Mouse (Mus musculus): Measurements from ENCODE around the gene Smg6. TPM values are rescaled to one million over a fixed set of nuclear protein-coding genes. Genes with fewer than 3 reads are reported as not detected.

Smg6 gene
- polyA plus RNA-seq, 1 experiment from 2014 or later, result 12.9 TPM

DNA sequence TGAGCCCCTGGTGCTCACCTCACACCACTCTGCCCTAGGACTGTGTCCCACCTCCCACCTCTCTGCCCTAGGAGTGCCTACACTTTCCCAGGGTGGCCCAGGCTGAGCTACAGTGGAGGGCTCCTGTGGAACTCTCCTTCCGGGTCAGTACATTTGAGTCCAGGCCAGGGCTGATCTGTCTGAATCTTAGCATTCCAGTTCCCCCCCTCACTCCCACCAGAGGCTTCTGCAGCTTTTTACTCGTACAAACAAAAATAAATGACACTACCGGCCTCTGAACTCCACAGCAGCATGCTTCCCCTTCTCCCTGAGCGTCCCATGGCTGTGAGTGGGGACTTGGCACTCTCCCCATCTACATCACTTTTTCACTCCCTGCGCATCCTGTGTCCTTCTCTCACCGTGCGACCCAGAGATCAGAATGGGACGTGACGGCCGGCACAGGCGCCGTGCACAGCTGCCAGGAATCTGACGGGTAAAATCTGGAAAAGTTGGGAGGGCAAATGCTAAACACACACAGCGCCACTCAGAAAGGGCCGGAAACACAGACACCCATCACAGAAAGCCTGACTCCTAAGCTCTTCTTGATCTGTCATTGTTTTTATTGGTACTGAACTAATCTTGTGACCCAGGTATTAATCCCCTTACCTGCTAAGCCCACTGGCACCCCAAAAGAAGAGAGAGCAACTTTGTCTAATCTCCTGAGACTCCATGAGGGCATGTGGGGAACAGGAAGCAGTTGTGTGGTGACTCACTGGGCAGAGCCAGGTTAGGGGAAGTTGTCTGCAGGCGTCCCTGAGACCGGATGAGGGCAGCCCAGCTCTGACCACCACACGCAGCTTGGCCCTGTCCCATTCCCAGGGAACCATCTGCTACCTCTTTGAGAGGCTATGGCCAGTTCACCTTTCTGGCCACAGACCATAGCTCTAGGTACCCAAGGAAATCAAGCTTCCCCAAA lies 227.3 kb downstream of the Smg6 start:
- no peak for DNase-seq (ENCODE audit: low spot score)
- H3K27ac ChIP-seq (ENCODE audit: low read depth, low read length), result 0 out of 2 replicates have a peak overlapping the region, but pooled peaks have one; percentile 33
- H3K36me3 ChIP-seq (ENCODE audit: control insufficient read depth, insufficient read depth, low read length), result peaks cover 29% of the 10 kb centered on the region
- ATAC-seq, result no peak
- H3K4me1 ChIP-seq (ENCODE audit: control insufficient read depth, insufficient read depth, low read length), result peaks cover under 1% of the 10 kb centered on the region; the same call in 1 of the 2 replicates
- no peak overlapping the region for H3K4me2 ChIP-seq (ENCODE audit: low read length)
- no peak overlapping the region for H3K4me3 ChIP-seq (ENCODE audit: low read depth, low read length)
- 89% methylated on average over 18 of the region's 18 CpGs for WGBS
- no peaks in the 10 kb centered on the region for H3K9me3 ChIP-seq (replicated peaks; ENCODE audit: control insufficient read depth, low read length)
- H3K9ac ChIP-seq (ENCODE audit: low read length), result no peak overlapping the region
- no peaks in the 10 kb centered on the region for H3K27me3 ChIP-seq (replicated peaks; ENCODE audit: control insufficient read depth, insufficient read depth, low read length)

DNA sequence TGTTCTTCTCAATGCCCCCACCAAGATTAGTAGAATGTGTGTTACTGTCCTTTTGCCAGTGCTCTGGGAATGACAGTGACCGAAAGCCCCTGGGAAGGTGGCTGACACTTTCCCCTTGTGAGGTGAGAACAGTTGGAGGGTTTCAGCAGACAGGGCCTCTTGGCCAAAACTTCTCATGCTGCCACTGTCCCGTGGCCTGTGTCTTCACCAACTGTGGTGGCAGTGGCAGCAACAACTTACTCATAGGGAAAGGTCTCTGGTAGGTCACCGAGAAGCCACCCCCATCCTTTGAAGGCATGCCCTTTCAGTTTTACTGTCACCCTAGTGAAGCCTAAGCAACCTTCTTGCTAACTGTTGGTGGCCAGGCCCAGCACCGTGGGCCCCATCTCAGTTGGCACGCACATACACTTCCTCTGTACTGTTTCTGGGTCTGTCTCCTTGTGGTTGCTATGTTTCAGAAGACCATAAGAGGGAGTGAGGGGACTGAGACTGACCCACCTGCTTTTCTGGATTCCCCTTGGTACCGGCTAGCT lies 228.5 kb downstream of the Smg6 start:
- Histone ChIP-seq H3K9me3 (replicated peaks; ENCODE audit: control insufficient read depth, low read length) (no peaks in the 10 kb centered on the region), H3K4me2 (ENCODE audit: low read length) (no peak overlapping the region), H3K9ac (ENCODE audit: low read length) (no peak overlapping the region), H3K4me1 (ENCODE audit: control insufficient read depth, insufficient read depth, low read length) (no peaks in the 10 kb centered on the region), H3K27ac (ENCODE audit: low read depth, low read length) (no peak overlapping the region), H3K36me3 (ENCODE audit: control insufficient read depth, insufficient read depth, low read length) (peaks cover 29% of the 10 kb centered on the region), H3K27me3 (replicated peaks; ENCODE audit: control insufficient read depth, insufficient read depth, low read length) (no peaks in the 10 kb centered on the region), H3K4me3 (ENCODE audit: low read depth, low read length) (no peak overlapping the region)
- ATAC-seq (no peak), DNase-seq (ENCODE audit: low spot score) (no peak)
- WGBS, result 78% methylated on average over 6 of the region's 6 CpGs

DNA sequence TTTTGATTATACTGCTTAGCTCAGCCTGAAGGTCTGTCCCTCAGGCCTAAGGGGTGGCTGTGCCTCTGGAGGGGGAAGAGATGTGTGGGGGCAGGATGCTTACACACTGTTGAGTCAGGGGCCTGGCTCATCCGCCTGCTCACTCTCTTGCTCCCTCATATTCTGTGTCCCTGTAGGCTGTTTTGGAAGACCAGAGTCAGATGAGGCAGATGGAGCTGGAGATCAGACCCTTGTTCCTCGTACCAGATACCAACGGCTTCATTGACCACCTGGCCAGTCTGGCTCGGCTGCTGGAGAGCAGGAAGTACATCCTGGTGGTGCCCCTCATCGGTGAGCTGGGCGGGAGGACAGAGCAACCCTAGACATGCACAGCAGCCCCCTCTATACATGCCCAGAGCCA lies 230.4 kb downstream of the Smg6 start:
- H3K9ac ChIP-seq (ENCODE audit: low read length), result no peak overlapping the region
- H3K27ac ChIP-seq (ENCODE audit: low read depth, low read length), result no peak overlapping the region
- peaks cover 40% of the 10 kb centered on the region for H3K36me3 ChIP-seq (ENCODE audit: control insufficient read depth, insufficient read depth, low read length)
- no peaks in the 10 kb centered on the region for H3K4me1 ChIP-seq (ENCODE audit: control insufficient read depth, insufficient read depth, low read length)
- no peak for ATAC-seq
- DNase-seq (ENCODE audit: low spot score), result no peak
- H3K27me3 ChIP-seq (replicated peaks; ENCODE audit: control insufficient read depth, insufficient read depth, low read length), result no peaks in the 10 kb centered on the region
- no peaks in the 10 kb centered on the region for H3K9me3 ChIP-seq (replicated peaks; ENCODE audit: control insufficient read depth, low read length)
- no peak overlapping the region for H3K4me2 ChIP-seq (ENCODE audit: low read length)
- 95% methylated on average over 6 of the region's 6 CpGs for WGBS
- no peak overlapping the region for H3K4me3 ChIP-seq (ENCODE audit: low read depth, low read length)

DNA sequence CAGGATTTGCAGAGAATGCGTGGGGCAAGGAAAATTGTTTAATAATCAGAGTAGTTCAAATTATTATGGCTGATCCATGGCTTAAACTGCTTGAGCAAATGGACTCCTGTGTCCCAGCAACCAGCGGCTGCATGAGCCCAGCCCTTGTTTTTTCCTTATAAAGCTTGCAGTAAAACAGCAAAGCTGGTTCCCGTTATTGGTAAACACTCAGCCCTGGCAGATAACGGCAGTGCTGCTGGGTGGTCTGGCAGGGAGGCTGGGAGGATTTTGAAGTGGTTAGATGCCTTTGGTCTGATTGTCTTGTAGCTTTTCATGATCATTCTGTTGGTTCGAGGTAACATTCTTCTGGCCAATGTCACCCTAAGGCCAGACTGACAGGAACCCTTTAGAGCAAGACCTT lies 230.8 kb downstream of the Smg6 start:
- Histone ChIP-seq H3K4me3 (ENCODE audit: low read depth, low read length) (no peak overlapping the region), H3K36me3 (ENCODE audit: control insufficient read depth, insufficient read depth, low read length) (peaks cover 43% of the 10 kb centered on the region), H3K27ac (ENCODE audit: low read depth, low read length) (no peak overlapping the region), H3K4me2 (ENCODE audit: low read length) (no peak overlapping the region), H3K27me3 (replicated peaks; ENCODE audit: control insufficient read depth, insufficient read depth, low read length) (no peaks in the 10 kb centered on the region), H3K4me1 (ENCODE audit: control insufficient read depth, insufficient read depth, low read length) (no peaks in the 10 kb centered on the region), H3K9me3 (replicated peaks; ENCODE audit: control insufficient read depth, low read length) (no peaks in the 10 kb centered on the region), H3K9ac (ENCODE audit: low read length) (no peak overlapping the region)
- ATAC-seq, result no peak
- 72% methylated on average over 5 of the region's 5 CpGs for WGBS
- DNase-seq (ENCODE audit: low spot score), result no peak

DNA sequence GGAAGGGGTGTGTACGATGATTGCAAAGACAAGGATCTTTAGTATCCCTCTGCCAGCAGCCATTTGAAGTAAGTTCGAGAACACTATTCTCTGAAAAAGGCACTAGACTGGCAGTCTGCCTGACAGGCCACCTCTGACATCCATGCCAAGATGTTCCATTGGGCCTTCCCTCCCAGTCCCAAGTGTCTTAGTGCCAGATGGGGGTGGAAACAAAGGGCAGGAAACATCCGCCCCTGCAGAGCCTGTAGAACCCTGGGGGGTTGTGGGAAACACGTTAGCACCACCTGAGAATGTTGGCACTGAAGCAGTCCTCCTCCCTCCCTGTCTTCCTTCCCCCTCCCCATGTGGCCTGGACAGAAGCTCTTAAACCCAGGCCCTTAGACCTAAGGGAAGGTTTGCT lies 231.4 kb downstream of the Smg6 start:
- no peaks in the 10 kb centered on the region for H3K9me3 ChIP-seq (replicated peaks; ENCODE audit: control insufficient read depth, low read length)
- H3K4me2 ChIP-seq (ENCODE audit: low read length), result no peak overlapping the region
- ATAC-seq, result no peak
- H3K27ac ChIP-seq (ENCODE audit: low read depth, low read length), result no peak overlapping the region
- no peak overlapping the region for H3K4me3 ChIP-seq (ENCODE audit: low read depth, low read length)
- H3K27me3 ChIP-seq (replicated peaks; ENCODE audit: control insufficient read depth, insufficient read depth, low read length), result no peaks in the 10 kb centered on the region
- no peak for DNase-seq (ENCODE audit: low spot score)
- H3K36me3 ChIP-seq (ENCODE audit: control insufficient read depth, insufficient read depth, low read length), result peaks cover 47% of the 10 kb centered on the region
- no peak overlapping the region for H3K9ac ChIP-seq (ENCODE audit: low read length)
- H3K4me1 ChIP-seq (ENCODE audit: control insufficient read depth, insufficient read depth, low read length), result no peaks in the 10 kb centered on the region
- WGBS, result 57% methylated on average over 4 of the region's 4 CpGs

DNA sequence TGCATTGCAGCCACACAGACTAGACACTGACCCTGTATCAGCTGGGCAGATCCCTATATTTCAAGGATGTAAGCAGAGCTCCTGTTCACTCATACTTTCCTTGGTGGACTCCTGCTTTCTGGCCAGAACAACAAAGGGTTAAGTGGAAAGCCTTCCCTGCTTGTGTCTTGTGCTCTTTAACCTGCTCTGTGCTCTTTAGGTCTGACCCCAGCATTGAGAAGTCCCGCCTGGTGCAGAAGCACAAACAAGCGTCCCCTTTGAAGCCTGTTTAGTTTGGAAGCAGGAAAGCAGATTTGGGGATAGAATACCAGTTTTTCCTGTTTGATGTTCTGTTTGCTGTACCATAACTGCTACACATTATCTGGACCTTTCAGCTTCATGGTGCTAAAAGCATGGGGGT lies 232.3 kb downstream of the Smg6 start:
- no peak overlapping the region for H3K4me2 ChIP-seq (ENCODE audit: low read length)
- H3K9me3 ChIP-seq (replicated peaks; ENCODE audit: control insufficient read depth, low read length), result no peaks in the 10 kb centered on the region
- H3K27me3 ChIP-seq (replicated peaks; ENCODE audit: control insufficient read depth, insufficient read depth, low read length), result no peaks in the 10 kb centered on the region; the same call in 1 of the 2 replicates
- H3K36me3 ChIP-seq (ENCODE audit: control insufficient read depth, insufficient read depth, low read length), result peaks cover 48% of the 10 kb centered on the region
- no peak for DNase-seq (ENCODE audit: low spot score)
- H3K9ac ChIP-seq (ENCODE audit: low read length), result no peak overlapping the region
- no peak overlapping the region for H3K27ac ChIP-seq (ENCODE audit: low read depth, low read length)
- ATAC-seq, result no peak
- 59% methylated on average over 2 of the region's 2 CpGs for WGBS
- H3K4me3 ChIP-seq (ENCODE audit: low read depth, low read length), result no peak overlapping the region
- H3K4me1 ChIP-seq (ENCODE audit: control insufficient read depth, insufficient read depth, low read length), result no peaks in the 10 kb centered on the region

DNA sequence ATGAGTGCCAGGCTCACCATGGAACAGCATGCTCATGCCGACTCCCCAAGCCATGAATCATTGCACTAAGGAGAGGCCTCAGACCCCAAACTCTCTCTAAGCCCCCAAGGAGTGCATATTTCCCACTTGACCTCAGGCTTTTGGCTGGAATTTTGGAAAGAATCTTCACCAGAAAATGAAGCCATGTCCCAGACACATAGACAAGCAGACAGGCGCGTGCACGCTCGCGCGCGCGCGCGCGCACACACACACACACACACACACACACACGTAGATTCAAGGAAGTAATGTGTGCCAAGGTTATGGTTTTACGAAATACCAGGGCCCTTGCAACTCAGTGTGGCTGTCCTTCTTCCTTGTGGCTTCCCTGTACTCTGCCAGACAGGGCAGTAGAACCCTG lies 232.8 kb downstream of the Smg6 start:
- Histone ChIP-seq H3K9ac (ENCODE audit: low read length) (no peak overlapping the region), H3K4me2 (ENCODE audit: low read length) (no peak overlapping the region), H3K36me3 (ENCODE audit: control insufficient read depth, insufficient read depth, low read length) (peaks cover 49% of the 10 kb centered on the region), H3K9me3 (replicated peaks; ENCODE audit: control insufficient read depth, low read length) (no peaks in the 10 kb centered on the region), H3K4me1 (ENCODE audit: control insufficient read depth, insufficient read depth, low read length) (no peaks in the 10 kb centered on the region), H3K4me3 (ENCODE audit: low read depth, low read length) (no peak overlapping the region), H3K27me3 (replicated peaks; ENCODE audit: control insufficient read depth, insufficient read depth, low read length) (peaks cover 2% of the 10 kb centered on the region; the same call in 1 of the 2 replicates), H3K27ac (ENCODE audit: low read depth, low read length) (no peak overlapping the region)
- no peak for DNase-seq (ENCODE audit: low spot score)
- no peak for ATAC-seq
- WGBS, result 92% methylated on average over 14 of the region's 14 CpGs

DNA sequence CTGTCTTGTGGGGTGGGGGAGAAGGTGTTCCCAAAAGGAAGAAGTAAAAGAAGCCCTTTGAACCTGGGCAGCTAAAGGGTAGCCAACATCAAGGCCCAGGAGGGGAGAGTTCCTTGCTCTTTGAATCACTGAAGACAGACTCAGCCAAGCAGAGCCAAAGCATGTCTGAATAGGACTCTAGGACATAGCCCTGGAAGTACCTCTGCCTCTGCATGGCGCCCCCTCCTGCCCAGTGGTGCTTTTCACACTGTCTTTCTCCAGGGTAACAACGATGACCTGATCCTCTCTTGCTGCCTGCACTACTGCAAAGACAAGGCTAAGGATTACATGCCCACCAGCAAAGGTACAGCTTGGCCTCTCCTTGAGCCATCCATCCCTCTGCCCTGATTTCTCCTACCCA lies 233.9 kb downstream of the Smg6 start:
- Histone ChIP-seq H3K9me3 (replicated peaks; ENCODE audit: control insufficient read depth, low read length) (no peaks in the 10 kb centered on the region), H3K36me3 (ENCODE audit: control insufficient read depth, insufficient read depth, low read length) (peaks cover 48% of the 10 kb centered on the region), H3K9ac (ENCODE audit: low read length) (no peak overlapping the region), H3K4me3 (ENCODE audit: low read depth, low read length) (no peak overlapping the region), H3K4me1 (ENCODE audit: control insufficient read depth, insufficient read depth, low read length) (no peaks in the 10 kb centered on the region), H3K27ac (ENCODE audit: low read depth, low read length) (no peak overlapping the region), H3K4me2 (ENCODE audit: low read length) (no peak overlapping the region), H3K27me3 (replicated peaks; ENCODE audit: control insufficient read depth, insufficient read depth, low read length) (peaks cover 13% of the 10 kb centered on the region)
- WGBS, result 65% methylated on average over 2 of the region's 2 CpGs
- DNase-seq (ENCODE audit: low spot score), result no peak
- ATAC-seq, result no peak

DNA sequence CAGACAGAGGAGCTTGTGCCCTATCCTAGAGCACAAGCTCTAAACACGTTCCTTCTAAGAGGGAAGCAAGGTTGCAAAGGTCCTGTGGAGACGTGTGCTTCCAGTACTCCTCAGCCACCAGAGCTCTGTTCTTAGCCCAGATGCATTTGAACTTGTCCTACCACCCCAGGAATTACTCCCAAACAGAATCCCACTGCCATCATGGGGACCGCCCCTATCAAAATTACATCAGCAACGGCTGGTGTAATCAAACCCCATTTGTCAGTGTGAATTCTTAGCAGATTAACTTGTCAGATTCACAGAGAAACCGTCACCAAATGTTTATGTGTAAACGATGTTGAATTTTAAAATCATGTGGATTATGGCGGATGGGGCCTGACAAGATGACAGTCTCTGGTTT lies 235.3 kb downstream of the Smg6 start:
- Histone ChIP-seq H3K36me3 (ENCODE audit: control insufficient read depth, insufficient read depth, low read length) (peaks cover 47% of the 10 kb centered on the region), H3K4me2 (ENCODE audit: low read length) (no peak overlapping the region), H3K4me3 (ENCODE audit: low read depth, low read length) (no peak overlapping the region), H3K4me1 (ENCODE audit: control insufficient read depth, insufficient read depth, low read length) (no peaks in the 10 kb centered on the region), H3K27me3 (replicated peaks; ENCODE audit: control insufficient read depth, insufficient read depth, low read length) (peaks cover 27% of the 10 kb centered on the region), H3K27ac (ENCODE audit: low read depth, low read length) (no peak overlapping the region), H3K9me3 (replicated peaks; ENCODE audit: control insufficient read depth, low read length) (no peaks in the 10 kb centered on the region), H3K9ac (ENCODE audit: low read length) (no peak overlapping the region)
- 87% methylated on average over 7 of the region's 7 CpGs for WGBS
- ATAC-seq (no peak), DNase-seq (ENCODE audit: low spot score) (no peak)

Data from forebrain, embryonic 14.5 days (tissue).